Mouse (Mus musculus): ENCODE data around the gene Vil1. TPM values are rescaled to one million over a fixed set of nuclear protein-coding genes. Genes with fewer than 3 reads are reported as not detected.
A peak's percentile ranks its signal among the peaks of the same experiment; 100 is the strongest.
"Not testable (repeated sequence)": the region's sequence is repeated elsewhere in the genome, so short reads cannot be mapped to it uniquely, and the experiment has no call there.

Vil1 gene
- polyA plus RNA-seq, 1 experiment from 2014 or later = 0.26 TPM

DNA sequence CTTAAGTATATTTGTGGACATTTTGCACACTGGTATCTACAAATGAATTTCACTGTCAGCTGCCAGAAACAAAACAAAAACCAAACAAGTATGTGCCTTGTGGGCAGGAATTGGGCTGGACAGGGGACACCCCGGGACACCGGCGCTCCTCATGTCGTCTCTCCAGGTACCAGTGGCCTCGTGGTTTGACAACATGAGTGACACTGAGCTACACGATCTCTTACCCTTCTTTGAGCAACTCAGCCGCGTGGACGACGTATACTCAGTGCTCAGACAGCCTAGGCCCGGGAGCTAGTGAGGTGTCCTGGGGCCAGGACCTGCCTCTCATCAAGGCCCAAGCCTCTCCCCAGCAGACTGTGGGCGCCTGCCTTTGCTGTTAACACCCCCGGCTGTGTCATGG is 13.9 kb upstream of the Vil1 start:
- Histone ChIP-seq H3K4me2 (no peak overlapping the region), H3K4me1 (replicated peaks) (peaks cover 38% of the 10 kb centered on the region), H3K4me3 (no peak overlapping the region), H3K36me3 (peaks cover 23% of the 10 kb centered on the region), H3K27ac (0 out of 2 replicates have a peak overlapping the region, but pooled peaks have one; percentile 12), H3K27me3 (no peaks in the 10 kb centered on the region), H3K9me3 (replicated peaks) (no peaks in the 10 kb centered on the region), H3K9ac (no peak overlapping the region)
- 81% methylated on average over 12 of the region's 13 CpGs for WGBS
- ATAC-seq (replicated peaks; ENCODE audit: insufficient number of reproducible peaks, insufficient read depth, low FRiP score, low read depth) = no peak

DNA sequence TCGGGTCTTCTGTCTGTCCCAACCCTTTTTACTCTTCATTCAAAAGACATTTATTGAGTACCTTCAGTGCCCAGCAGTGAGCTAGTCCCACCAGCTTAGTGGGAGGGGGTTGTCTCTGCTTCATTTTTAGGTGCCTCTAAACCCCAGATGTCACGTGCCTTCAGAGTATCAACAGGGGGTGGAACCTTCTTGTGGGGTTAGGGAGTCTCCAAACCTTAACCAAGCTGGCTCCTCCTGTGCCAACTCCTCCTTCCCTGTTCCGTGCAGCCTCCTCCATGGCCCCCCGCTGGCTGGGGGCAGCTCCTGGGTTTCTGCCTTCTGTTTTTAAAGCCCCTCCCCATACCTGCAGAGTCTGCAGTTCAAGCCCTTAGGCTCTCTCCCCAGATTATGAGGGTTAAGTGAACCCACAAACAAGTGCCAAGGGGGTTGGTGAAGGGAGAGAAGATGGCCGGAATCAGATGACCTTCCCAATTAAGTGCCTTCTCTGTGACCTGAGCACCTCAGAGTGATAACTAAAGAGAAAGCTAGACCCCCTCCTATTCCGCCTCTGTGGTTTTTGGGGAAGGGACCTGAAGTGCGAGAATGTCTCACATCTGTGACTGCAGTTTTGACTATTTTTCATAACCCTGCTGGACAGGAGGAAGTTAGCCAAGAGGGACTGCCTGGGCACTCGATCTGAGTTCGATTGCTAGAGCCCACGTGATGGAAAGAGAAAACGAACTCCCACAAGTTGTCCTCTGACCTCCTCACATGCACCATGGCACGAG is 12.5 kb upstream of the Vil1 start:
- peaks cover 23% of the 10 kb centered on the region for H3K36me3 ChIP-seq
- peaks cover 28% of the 10 kb centered on the region for H3K4me1 ChIP-seq (replicated peaks)
- not testable (repeated sequence) for ATAC-seq (replicated peaks; ENCODE audit: insufficient number of reproducible peaks, insufficient read depth, low FRiP score, low read depth); H3K27me3 ChIP-seq; H3K9me3 ChIP-seq (replicated peaks)
- peak overlapping the region; percentile 25; the same call in 1 of the 2 replicates for H3K9ac ChIP-seq
- peak overlapping the region; percentile 95 for H3K27ac ChIP-seq
- H3K4me2 ChIP-seq = peak overlapping the region; percentile 90
- H3K4me3 ChIP-seq = peak overlapping the region; percentile 50
- 9% methylated on average over 12 of the region's 12 CpGs for WGBS

DNA sequence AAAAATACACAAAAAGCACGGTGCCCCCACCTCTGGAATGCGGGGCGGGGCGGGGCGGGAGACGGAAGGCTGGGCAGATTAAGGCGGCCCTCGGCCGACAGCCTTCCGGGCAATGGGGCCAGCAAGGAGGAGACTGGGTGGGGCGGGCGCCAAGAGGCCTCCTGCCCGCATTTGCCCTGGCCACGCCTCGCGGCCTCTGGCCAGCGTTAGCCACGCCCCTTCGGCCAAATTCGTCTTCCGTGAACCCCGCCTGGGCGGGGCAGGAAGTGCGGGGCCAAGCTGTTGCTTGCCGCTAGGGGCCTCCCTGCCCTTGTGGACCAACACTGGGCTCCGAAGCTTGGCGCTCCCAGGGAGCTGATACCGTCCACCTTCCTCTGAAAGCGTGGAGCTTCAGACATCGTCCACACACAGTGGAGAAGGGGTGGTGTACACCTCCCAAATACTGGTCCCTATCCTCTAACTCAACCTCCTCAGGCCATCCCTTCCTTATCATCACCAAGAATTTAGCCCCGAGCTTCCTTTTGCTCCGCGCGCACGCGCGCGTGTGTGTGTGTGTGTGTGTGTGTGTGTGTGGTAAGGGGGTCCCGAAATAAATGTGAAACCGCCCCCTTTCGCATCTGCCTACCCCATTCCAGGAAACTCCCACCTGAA is 11.8 kb upstream of the Vil1 start:
- H3K9me3 ChIP-seq (replicated peaks) = no peaks in the 10 kb centered on the region

DNA sequence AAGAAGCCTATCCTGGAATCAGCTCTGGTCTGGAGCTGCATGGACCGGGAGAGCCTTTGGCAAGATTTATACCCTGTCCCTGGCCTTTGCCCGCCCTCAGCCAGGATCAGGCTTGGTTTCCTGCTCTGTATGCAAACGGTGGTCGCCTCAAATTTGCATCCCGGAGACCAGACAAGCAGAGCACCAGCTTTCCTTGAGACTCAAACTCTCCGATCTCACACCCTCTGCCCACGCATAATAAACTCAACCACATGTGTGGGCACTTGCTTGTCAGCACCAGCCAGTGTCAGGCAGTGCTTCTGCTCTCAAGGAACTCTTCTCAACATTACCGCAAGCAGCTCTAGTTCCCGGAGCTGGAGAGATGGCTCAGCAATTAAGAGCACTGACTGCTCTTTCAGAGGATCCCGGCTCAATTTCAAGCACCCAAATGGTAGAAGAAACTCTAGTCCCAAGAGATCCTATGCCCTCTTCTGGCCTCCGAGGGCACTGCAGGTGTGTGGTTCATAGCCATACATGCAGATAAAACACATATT is 11.2 kb upstream of the Vil1 start:
- peak overlapping the region; percentile 50 for H3K4me3 ChIP-seq
- peaks cover 22% of the 10 kb centered on the region for H3K4me1 ChIP-seq (replicated peaks)
- peaks cover 23% of the 10 kb centered on the region for H3K36me3 ChIP-seq
- 3% methylated on average over 11 of the region's 11 CpGs for WGBS
- peak overlapping the region; percentile 95 for H3K27ac ChIP-seq
- H3K9ac ChIP-seq = peak overlapping the region; percentile 63
- no peaks in the 10 kb centered on the region for H3K27me3 ChIP-seq
- peak; percentile 25 for ATAC-seq (replicated peaks; ENCODE audit: insufficient number of reproducible peaks, insufficient read depth, low FRiP score, low read depth)
- H3K4me2 ChIP-seq = peak overlapping the region; percentile 90
- no peaks in the 10 kb centered on the region for H3K9me3 ChIP-seq (replicated peaks)

More for the DNA sequence above, 11.8 kb upstream of the Vil1 start:
- under 1% methylated on average over 41 of the region's 41 CpGs for WGBS
- H3K27ac ChIP-seq = peak overlapping the region; percentile 95
- H3K9ac ChIP-seq = peak overlapping the region; percentile 63
- H3K4me1 ChIP-seq (replicated peaks) = peaks cover 28% of the 10 kb centered on the region
- peak overlapping the region; percentile 90 for H3K4me2 ChIP-seq
- peak overlapping the region; percentile 50 for H3K4me3 ChIP-seq
- no peaks in the 10 kb centered on the region for H3K27me3 ChIP-seq
- peak; percentile 93 for ATAC-seq (replicated peaks; ENCODE audit: insufficient number of reproducible peaks, insufficient read depth, low FRiP score, low read depth)
- peaks cover 23% of the 10 kb centered on the region for H3K36me3 ChIP-seq

DNA sequence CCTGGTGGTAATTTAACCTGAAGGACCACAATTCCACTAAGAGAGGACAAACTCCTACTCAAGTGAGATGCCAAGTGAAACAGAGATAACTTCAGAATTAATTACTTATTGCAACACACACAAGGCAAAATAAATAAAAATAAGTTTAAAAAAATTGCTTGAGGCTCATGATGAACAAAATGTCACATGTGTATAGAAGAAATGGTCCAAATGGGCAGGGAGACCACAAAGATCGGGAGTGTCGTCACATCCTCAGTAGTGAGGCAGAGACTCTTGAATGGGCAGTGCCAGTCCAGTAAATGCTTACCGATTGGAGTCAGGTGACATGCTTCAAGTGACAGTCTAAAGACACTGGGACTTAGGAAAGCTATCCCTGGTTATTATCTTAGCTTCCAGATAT is 8.6 kb upstream of the Vil1 start:
- Histone ChIP-seq H3K4me3 (no peak overlapping the region), H3K27ac (no peak overlapping the region), H3K9me3 (replicated peaks) (no peaks in the 10 kb centered on the region), H3K36me3 (no peaks in the 10 kb centered on the region), H3K27me3 (no peaks in the 10 kb centered on the region), H3K9ac (no peak overlapping the region), H3K4me2 (no peak overlapping the region), H3K4me1 (replicated peaks) (peaks cover 11% of the 10 kb centered on the region)
- no peak for ATAC-seq (replicated peaks; ENCODE audit: insufficient number of reproducible peaks, insufficient read depth, low FRiP score, low read depth)
- 71% methylated on average over 3 of the region's 3 CpGs for WGBS

DNA sequence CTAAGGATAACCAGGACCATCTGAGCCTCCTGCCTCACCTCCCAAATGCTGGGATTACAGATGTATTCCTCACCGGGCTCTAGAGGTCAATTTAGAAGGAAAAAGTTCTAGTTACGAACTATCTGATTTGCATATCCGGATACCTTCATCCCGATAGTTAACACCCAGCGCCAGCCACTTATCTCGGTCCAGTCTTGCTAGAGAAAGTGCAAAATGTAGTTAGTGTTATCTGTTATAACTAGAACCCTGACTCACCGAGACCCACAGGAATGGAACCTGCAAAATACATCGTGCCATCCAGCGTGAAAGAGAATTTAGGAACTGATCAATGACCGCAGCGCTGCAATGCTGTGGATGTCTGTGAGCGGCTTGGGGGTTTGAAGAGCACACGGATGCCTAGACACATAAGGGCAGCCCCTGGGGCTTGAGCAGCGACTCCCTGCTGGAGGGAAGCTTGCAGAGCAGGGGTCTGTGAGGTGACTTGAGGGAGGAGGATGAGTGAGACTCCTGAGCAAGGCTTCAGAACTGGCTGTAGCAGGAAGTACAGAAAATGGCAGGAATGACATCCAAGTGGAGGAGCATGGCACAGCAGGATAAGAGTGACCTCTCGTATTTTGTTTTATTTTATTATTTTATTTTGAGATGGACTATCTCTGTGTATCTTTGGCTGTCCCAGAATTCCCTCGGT is 8.0 kb upstream of the Vil1 start:
- H3K36me3 ChIP-seq = no peaks in the 10 kb centered on the region
- H3K27ac ChIP-seq = no peak overlapping the region
- no peaks in the 10 kb centered on the region for H3K9me3 ChIP-seq (replicated peaks)
- no peaks in the 10 kb centered on the region for H3K27me3 ChIP-seq
- no peak overlapping the region for H3K4me3 ChIP-seq
- 0 out of 2 replicates have a peak overlapping the region, but pooled peaks have one; percentile 18 for H3K4me2 ChIP-seq
- 44% methylated on average over 16 of the region's 16 CpGs for WGBS
- no peak for ATAC-seq (replicated peaks; ENCODE audit: insufficient number of reproducible peaks, insufficient read depth, low FRiP score, low read depth)
- peaks cover 11% of the 10 kb centered on the region for H3K4me1 ChIP-seq (replicated peaks)
- no peak overlapping the region for H3K9ac ChIP-seq

DNA sequence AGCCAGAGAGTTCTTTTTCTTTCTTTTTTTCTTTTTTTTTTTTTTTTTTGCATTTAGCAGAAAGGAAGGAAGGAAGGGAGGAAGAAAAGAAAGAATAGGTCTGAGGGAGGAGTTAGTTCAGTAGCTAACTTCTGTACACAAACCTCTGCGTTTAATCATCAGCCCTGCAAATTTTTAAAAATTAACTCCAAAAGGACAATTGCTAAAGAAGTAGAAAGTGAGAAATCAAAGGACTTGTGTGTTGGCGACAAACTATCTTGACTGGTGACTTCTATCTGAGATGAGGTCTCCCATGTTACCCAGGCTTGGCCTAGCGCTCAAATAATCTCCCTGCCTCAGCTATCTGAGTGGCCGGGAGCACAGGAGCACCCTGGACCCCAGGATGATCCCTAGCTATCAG is 5.0 kb upstream of the Vil1 start:
- Histone ChIP-seq H3K4me3 (no peak overlapping the region), H3K36me3 (no peaks in the 10 kb centered on the region), H3K9ac (no peak overlapping the region), H3K4me2 (no peak overlapping the region), H3K27ac (no peak overlapping the region), H3K9me3 (replicated peaks) (no peaks in the 10 kb centered on the region), H3K27me3 (no peaks in the 10 kb centered on the region), H3K4me1 (replicated peaks) (no peaks in the 10 kb centered on the region)
- WGBS = 75% methylated on average over 4 of the region's 4 CpGs
- ATAC-seq (replicated peaks; ENCODE audit: insufficient number of reproducible peaks, insufficient read depth, low FRiP score, low read depth) = no peak

DNA sequence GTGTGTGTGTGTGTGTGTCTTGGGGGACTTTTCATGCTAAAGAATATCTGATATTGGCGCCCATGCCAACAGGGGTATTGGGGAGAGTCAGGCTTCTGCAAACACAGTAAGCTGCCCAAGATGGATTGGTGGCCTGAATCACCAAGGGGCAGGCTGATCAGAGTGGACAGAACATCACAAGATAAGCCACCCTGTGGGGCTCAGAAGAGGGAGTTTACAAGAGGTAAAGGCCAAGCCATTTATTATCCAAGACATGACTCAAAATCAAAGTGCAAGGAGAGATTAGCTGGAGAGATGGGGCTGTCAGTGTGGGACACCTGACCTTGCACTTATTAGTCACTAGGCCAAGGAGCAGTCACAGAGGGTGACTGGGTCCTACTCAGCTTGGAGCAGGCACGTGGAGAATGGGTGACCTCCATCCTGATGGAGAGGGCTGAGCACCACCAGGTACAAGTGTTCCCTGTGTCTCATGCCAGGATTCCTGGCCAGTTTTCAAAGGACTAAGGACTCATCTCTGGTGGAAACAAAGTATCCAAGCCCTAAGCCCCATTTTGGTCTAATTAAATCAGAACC is 2.7 kb downstream of the Vil1 start:
- no peaks in the 10 kb centered on the region for H3K4me1 ChIP-seq (replicated peaks)
- H3K9ac ChIP-seq = no peak overlapping the region
- H3K27ac ChIP-seq = no peak overlapping the region
- no peaks in the 10 kb centered on the region for H3K36me3 ChIP-seq
- H3K4me3 ChIP-seq = no peak overlapping the region
- no peak for ATAC-seq (replicated peaks; ENCODE audit: insufficient number of reproducible peaks, insufficient read depth, low FRiP score, low read depth)
- no peak overlapping the region for H3K4me2 ChIP-seq
- no peaks in the 10 kb centered on the region for H3K27me3 ChIP-seq
- H3K9me3 ChIP-seq (replicated peaks) = no peaks in the 10 kb centered on the region
- 52% methylated on average over 2 of the region's 2 CpGs for WGBS

DNA sequence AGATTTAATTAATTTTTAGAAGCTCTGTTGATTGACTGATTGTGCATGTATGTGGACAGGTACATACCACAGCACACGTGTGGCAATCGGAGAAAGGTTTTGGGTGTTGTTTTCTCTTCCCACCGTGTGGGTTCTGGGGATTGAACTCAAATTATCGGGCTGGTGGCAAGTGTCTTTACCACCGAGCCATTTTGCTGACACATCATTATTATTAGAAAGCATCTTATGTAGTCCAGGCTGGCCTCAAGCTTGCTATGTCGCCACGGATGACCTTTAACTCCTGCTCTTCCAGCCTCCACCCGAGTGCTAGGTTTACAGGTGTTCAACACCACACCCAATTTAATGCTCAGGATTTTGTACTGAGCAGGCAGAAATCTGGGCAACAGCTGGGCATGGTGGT is 3.5 kb downstream of the Vil1 start:
- no peak for ATAC-seq (replicated peaks; ENCODE audit: insufficient number of reproducible peaks, insufficient read depth, low FRiP score, low read depth)
- 76% methylated on average over 8 of the region's 8 CpGs for WGBS

DNA sequence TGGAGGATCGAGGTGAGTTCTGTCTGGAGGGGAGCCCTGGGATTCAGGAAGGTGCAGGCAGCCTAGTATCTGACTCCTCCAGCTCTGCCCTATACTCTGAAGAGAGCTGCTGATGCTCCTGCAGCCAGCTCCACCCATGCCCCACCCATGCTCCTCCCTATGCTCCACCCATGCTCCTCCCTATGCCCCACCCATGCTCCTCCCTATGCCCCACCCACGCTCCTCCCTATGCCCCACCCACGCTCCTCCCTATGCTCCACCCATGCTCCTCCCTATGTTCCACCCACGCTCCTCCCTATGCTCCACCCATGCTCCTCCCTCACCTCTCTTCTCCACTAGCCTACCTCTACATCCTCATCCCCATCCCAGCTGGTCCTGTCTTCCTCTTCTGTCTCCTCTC is 6.0 kb downstream of the Vil1 start:
- no peak for ATAC-seq (replicated peaks; ENCODE audit: insufficient number of reproducible peaks, insufficient read depth, low FRiP score, low read depth)
- Histone ChIP-seq H3K4me1 (replicated peaks) (peaks cover 7% of the 10 kb centered on the region; the same call in 1 of the 2 replicates), H3K9ac (no peak overlapping the region), H3K9me3 (replicated peaks) (no peaks in the 10 kb centered on the region), H3K4me3 (no peak overlapping the region), H3K4me2 (no peak overlapping the region), H3K36me3 (no peaks in the 10 kb centered on the region), H3K27me3 (no peaks in the 10 kb centered on the region), H3K27ac (no peak overlapping the region)
- 40% methylated on average over 4 of the region's 4 CpGs for WGBS

More for the DNA sequence above, 3.5 kb downstream of the Vil1 start:
- Histone ChIP-seq H3K36me3 (no peaks in the 10 kb centered on the region), H3K4me3 (no peak overlapping the region), H3K27ac (no peak overlapping the region), H3K9me3 (replicated peaks) (no peaks in the 10 kb centered on the region), H3K27me3 (no peaks in the 10 kb centered on the region), H3K9ac (no peak overlapping the region), H3K4me1 (replicated peaks) (no peaks in the 10 kb centered on the region), H3K4me2 (no peak overlapping the region)

Measured in heart, embryonic 15.5 days (tissue).